Comparison of ENCODE assay signal across 10 mouse cellular contexts in genomic region chr7:112224854-112225253, GRCm38 (mm10). TPM values are rescaled to one million over a fixed set of nuclear protein-coding genes. Genes with fewer than 3 reads are reported as not detected.
DNase-seq lines count a peak whose midpoint lies in the region; ATAC-seq lines count a peak whose summit lies in the region.
"Had no signal": no experiment of that assay in that cellular context is flagged by ENCODE, and none has a peak within 500 bp of the region (broad histone marks: within the 10 kb centered on the region; RNA-seq: fewer than 3 reads in every experiment).

No protein-coding gene starts in this region.

- H3K4me3 ChIP-seq in hindbrain, embryonic 15.5 days: no peak overlapping the region
- H3K4me3 ChIP-seq in hindbrain, embryonic 14.5 days (replicated peaks; ENCODE audit: low read length): no peak overlapping the region
- H3K4me3 ChIP-seq in neural tube, embryonic 12.5 days: no peak overlapping the region
- H3K4me3 ChIP-seq in stomach, embryonic 15.5 days (replicated peaks): no peak overlapping the region

- no peaks in the 10 kb centered on the region for H3K36me3 ChIP-seq in hindbrain, embryonic 15.5 days
- H3K36me3 ChIP-seq in hindbrain, embryonic 14.5 days (replicated peaks; ENCODE audit: control insufficient read depth, insufficient read depth): no peaks in the 10 kb centered on the region
- no peaks in the 10 kb centered on the region for H3K36me3 ChIP-seq in neural tube, embryonic 12.5 days
- no peaks in the 10 kb centered on the region for H3K36me3 ChIP-seq in stomach, embryonic 15.5 days
- H3K36me3 ChIP-seq: liver, embryonic 12.5 days had no signal

- no peak overlapping the region for H3K9ac ChIP-seq in hindbrain, embryonic 15.5 days
- H3K9ac ChIP-seq in hindbrain, embryonic 14.5 days: no peak overlapping the region
- no peak overlapping the region for H3K9ac ChIP-seq in neural tube, embryonic 12.5 days
- H3K9ac ChIP-seq in stomach, embryonic 15.5 days: no peak overlapping the region
- H3K9ac ChIP-seq: liver, embryonic 12.5 days had no signal

- peak overlapping the region; percentile 97; the same call in 1 of the 2 replicates for H3K4me2 ChIP-seq in hindbrain, embryonic 15.5 days
- no peak overlapping the region for H3K4me2 ChIP-seq in hindbrain, embryonic 14.5 days (replicated peaks)
- peak overlapping the region; percentile 85; the same call in 1 of the 2 replicates for H3K4me2 ChIP-seq in neural tube, embryonic 12.5 days (replicated peaks)
- peak overlapping the region; percentile 98; the same call in 1 of the 2 replicates for H3K4me2 ChIP-seq in stomach, embryonic 15.5 days

- peaks cover 22% of the 10 kb centered on the region for H3K27me3 ChIP-seq in hindbrain, embryonic 15.5 days
- peaks cover 37% of the 10 kb centered on the region for H3K27me3 ChIP-seq in hindbrain, embryonic 14.5 days (ENCODE audit: control insufficient read depth, insufficient read depth, low read length)
- peaks cover 25% of the 10 kb centered on the region for H3K27me3 ChIP-seq in neural tube, embryonic 12.5 days (replicated peaks)
- no peaks in the 10 kb centered on the region for H3K27me3 ChIP-seq in stomach, embryonic 15.5 days (replicated peaks)

- no peak overlapping the region for H3K27ac ChIP-seq in hindbrain, embryonic 15.5 days (replicated peaks)
- H3K27ac ChIP-seq in hindbrain, embryonic 14.5 days: no peak overlapping the region
- H3K27ac ChIP-seq in neural tube, embryonic 12.5 days: no peak overlapping the region
- 0 out of 2 replicates have a peak overlapping the region, but pooled peaks have one; percentile 32 for H3K27ac ChIP-seq in stomach, embryonic 15.5 days
- H3K27ac ChIP-seq: liver, embryonic 12.5 days had no signal

- 71% methylated on average over 12 of the region's 12 CpGs for WGBS in hindbrain, embryonic 15.5 days
- 71% methylated on average over 12 of the region's 12 CpGs for WGBS in hindbrain, embryonic 14.5 days
- 68% methylated on average over 12 of the region's 12 CpGs for WGBS in neural tube, embryonic 12.5 days
- 63% methylated on average over 12 of the region's 12 CpGs for WGBS in stomach, embryonic 15.5 days

- peak; percentile 60 for DNase-seq in cerebellum, adult 9-11 months
- no peak for DNase-seq in cerebellum, postnatal 14 days
- DNase-seq in hindbrain, embryonic 14.5 days (ENCODE audit: low spot score): no peak
- no peak for DNase-seq in neural tube, embryonic 10.5 days (ENCODE audit: extremely low spot score, low spot score)
- no peak for DNase-seq in adrenal gland, postnatal 10 days
- DNase-seq: B cell, adult 2 months had no signal

- H3K9me3 ChIP-seq in hindbrain, embryonic 15.5 days: no peaks in the 10 kb centered on the region
- H3K9me3 ChIP-seq in hindbrain, embryonic 14.5 days (ENCODE audit: control insufficient read depth, low read length): 0 out of 2 replicates have a peak, but pooled peaks cover 5% of the 10 kb centered on the region
- no peaks in the 10 kb centered on the region; the same call in 1 of the 2 replicates for H3K9me3 ChIP-seq in neural tube, embryonic 12.5 days
- no peaks in the 10 kb centered on the region for H3K9me3 ChIP-seq in stomach, embryonic 15.5 days

- H3K4me1 ChIP-seq in hindbrain, embryonic 15.5 days (replicated peaks): peaks cover 21% of the 10 kb centered on the region
- H3K4me1 ChIP-seq in hindbrain, embryonic 14.5 days (replicated peaks; ENCODE audit: control insufficient read depth, insufficient read depth, low read length): peaks cover 15% of the 10 kb centered on the region
- H3K4me1 ChIP-seq in neural tube, embryonic 12.5 days: peaks cover 15% of the 10 kb centered on the region
- peaks cover 19% of the 10 kb centered on the region for H3K4me1 ChIP-seq in stomach, embryonic 15.5 days

- ATAC-seq in hindbrain, embryonic 15.5 days (ENCODE audit: low FRiP score, low read depth): no peak
- ATAC-seq in hindbrain, embryonic 14.5 days (ENCODE audit: low FRiP score): no peak
- no peak for ATAC-seq in neural tube, embryonic 12.5 days (ENCODE audit: low FRiP score, low read depth)
- ATAC-seq in stomach, embryonic 15.5 days (ENCODE audit: insufficient read depth, low FRiP score, low read depth): no peak

RNA-seq across cellular contexts. Expression of gene Mical2, which starts 0.8 kb away (rescaled TPM):
- 3.8 and 4.6 TPM in 2 replicates for polyA plus RNA-seq in hindbrain, embryonic 15.5 days (2015; fragmentation: Nextera tagmentation; extraction: Ambion mirVana)
- 3.8 and 4.0 TPM in 2 replicates for polyA plus RNA-seq in hindbrain, embryonic 14.5 days (2014; fragmentation: Nextera tagmentation; extraction: Ambion mirVana)
- polyA plus RNA-seq in neural tube, embryonic 12.5 days (2016; fragmentation: Nextera tagmentation; extraction: Ambion mirVana): 1.4 and 2.0 TPM in 2 replicates
- polyA plus RNA-seq in stomach, embryonic 15.5 days (2015; fragmentation: Nextera tagmentation; extraction: Ambion mirVana): 12.5 and 12.7 TPM in 2 replicates
- total RNA-seq in adrenal gland, postnatal 10 days (2021): 10 to 100 TPM; 17.4 to 22.7 TPM
